Mouse (Mus musculus): ENCODE results near the gene Gm21887.
"Not testable (repeated sequence)": the region's sequence is repeated elsewhere in the genome, so short reads cannot be mapped to it uniquely, and the experiment has no call there.

- TF ChIP-seq CTCF (IDR thresholded peaks at IDR 0.05; ENCODE audit: low read depth); EP300 (optimal IDR thresholded peaks at IDR 0.05): not testable (repeated sequence)
Observed at GRCm38 (mm10) chrX:169999912-170000641, 9.4 kb upstream of the Gm21887 start.

Measured in stomach, postnatal 0 days (tissue).